Mouse (Mus musculus) ovary, adult 18-20 months (tissue): ENCODE results near the gene Lrrc75b.
"Not testable (repeated sequence)": the region's sequence is repeated elsewhere in the genome, so short reads cannot be mapped to it uniquely, and the experiment has no call there.

ENCODE experiments used
- DNase-seq: peaks from one replicate; pipeline ENCODE4 v3.0.0; 2022; ENCODE audit warnings: low spot score, mixed read lengths

The Lrrc75b gene

DNA sequence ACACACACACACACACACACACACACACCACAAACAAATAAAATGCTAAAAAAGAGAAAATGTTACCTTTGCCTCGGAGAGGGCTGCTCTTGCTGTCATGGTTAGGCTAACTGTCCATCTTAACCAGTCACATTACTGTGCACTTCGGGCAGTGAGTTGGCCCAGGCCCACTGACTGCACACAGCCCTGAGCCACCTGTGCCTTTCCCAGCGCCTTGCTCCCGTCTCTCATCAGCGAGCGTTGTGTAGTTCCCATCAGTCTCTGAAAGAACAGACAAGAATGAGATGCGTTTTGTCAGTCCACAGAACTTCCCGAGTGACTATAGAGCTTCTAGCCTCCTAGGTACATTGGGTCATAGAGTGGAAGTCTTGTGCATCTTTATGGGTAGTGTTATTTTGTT lies 25.9 kb downstream of the Lrrc75b start:
- no peak for DNase-seq

DNA sequence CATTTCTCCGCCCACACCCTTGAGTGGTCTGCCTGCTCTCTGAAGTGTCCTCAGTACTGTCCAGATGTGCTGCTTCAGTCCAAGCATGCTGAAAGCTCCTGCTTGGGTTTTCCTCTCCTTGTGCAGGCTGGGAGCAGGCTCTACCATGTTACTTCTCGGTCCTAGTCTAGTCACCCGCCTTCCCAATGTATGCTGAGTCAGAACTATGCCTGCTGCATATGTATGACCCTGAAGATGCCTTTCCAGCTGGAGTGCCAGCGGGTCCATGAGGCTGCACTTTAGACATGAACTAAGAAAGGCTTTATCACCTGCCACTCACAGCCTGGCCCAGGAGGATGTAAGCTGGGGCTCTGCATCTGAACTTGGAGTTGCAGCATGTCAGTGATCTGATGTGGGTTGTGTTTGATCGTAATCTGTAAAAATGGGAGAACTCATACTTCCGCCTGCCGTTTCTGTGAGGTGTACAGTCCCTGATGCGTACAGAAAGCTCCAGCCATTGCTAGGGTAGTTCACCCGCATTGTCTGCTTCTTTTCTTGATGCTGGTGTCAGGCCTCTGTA lies 28.5 kb downstream of the Lrrc75b start:
- no peak for DNase-seq

DNA sequence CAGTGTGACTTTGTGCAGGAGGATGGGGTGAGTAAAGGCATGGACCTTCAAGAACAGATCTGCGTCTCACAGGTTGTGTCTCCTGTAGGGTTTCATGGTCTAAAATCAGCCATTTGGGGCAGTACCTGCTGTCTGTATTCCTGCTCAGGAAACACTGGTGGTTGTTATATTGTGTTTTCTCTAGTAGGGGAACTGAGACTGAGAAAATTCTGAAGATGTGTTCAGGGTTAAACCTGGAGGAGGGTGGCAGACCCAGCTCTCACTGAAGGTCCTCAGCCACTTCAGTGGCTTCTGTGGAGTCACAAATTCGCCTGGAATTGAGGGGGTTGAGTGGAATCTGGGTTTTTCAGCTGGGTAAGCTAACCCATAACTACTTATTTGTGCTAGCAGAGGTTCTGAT lies 29.8 kb downstream of the Lrrc75b start:
- DNase-seq: no peak

DNA sequence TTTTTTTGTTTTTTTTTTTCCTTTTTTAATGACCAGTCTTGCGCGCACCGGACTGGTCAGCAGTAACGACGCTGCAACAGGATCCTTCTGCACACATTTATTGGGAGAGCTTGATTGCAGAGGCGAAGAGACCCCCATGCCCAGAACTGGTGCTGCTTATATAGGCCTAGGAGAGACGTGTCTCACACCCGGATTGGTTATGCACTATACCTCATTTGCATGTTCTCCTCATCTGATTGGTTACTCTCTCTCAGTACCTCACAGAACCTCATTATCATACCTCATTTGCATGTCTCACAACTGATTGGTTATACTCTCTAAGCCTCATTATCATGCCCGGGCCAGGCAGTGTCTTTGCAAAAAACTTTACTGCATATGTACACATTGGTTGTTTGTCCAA lies 34.7 kb downstream of the Lrrc75b start:
- DNase-seq: not testable (repeated sequence)

DNA sequence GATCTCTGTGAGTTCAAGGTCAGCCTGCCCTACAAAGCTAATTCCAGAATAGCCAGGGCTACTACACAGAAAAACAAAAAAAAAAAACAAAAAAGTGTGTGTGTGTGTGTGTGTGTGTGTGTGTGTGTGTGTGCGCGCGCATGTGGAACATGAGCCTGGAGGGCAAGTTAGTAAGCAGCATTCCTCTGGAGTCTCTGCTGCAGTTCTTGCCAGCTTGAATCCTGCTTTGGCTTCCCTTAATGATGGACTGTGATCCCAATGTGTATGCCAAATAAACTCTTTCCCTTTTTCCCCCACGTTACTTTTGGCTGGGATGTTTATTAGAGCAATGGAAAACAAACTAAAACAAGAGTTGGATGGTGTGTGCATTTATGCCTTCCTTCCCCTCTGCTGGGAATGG lies 38.5 kb downstream of the Lrrc75b start:
- no peak for DNase-seq

DNA sequence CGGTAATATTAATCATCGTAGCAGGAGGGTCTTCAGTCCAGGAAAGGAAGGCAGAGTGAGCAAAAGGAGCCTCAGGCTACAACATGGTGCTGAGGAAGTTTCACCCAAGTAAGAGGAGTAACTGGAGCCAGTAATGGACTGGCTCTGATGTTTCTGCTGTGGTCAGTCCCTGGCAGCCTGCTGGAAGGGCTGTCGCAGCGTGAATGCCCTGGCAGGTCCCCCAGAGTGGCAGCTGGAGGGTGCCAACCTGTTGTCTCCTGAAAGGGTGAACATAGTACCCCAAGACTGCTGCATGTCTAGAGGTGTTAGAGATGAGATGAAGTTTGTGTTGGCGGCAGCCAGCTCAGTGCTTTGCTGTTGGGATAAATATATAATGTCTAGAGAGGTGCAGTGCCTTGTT lies 39.5 kb downstream of the Lrrc75b start:
- DNase-seq: no peak

DNA sequence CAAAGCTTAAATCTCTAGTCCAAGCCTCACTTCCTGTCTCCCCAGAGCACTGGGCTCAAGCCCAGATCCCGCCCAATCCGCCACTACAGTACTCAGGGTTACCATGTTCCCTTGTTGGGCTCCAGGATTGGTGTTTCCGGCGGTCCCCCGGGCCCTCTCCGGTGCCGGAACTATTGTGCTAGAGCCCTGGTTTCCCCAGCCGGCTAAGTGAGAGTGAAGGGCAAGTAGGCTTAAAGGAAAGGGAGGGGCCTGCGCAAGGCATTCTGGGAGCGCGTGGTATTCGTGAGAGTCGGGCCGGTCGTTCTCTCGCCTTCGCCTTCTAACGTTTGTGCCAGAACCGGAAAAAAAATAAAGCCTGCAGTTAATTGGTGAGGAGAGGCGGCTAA lies 42.4 kb downstream of the Lrrc75b start, which contains the start of gene Gucd1:
Gene Gucd1, minus strand, starts transcription at position 215 of the 386 bp plus-strand sequence.
- DNase-seq: peak; percentile 94

DNA sequence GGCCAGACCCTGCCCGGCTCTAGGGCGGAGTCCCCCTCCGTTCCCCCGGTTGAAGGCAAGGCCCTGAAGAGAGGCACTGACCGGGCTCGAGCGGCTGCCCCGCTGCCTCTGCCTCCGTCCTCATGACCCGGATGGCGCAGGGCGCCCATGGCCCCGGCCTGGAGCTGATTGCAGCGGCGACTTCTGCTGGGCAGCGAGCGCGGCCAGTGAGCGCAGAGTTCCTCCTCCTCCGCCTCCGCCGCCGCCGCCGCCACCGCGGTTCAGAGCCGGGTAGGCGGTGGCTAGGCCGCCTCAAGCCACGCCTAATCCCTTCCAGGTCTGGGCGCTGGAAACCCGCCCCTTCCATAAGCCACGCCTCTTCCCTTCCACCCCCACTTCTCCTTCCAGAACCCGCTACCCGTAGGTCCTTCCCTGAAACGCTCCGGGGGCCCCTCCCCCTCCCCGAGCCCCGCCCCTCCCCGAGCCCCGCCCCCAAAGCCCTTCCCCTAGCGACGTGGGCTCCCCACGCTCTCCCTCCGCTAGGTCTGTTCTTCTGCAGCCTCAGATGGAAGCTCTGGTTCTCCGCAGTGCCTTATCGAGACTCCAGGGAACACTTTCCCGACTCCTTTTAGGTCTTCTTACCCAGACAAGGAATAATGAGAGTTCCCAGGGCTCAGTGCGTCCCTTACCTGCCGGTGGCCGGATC lies 42.9 kb downstream of the Lrrc75b start, which contains the start of gene Snrpd3:
Gene Snrpd3, plus strand, starts transcription at position 479 of the 685 bp plus-strand sequence.
- peak; percentile 95 for DNase-seq

DNA sequence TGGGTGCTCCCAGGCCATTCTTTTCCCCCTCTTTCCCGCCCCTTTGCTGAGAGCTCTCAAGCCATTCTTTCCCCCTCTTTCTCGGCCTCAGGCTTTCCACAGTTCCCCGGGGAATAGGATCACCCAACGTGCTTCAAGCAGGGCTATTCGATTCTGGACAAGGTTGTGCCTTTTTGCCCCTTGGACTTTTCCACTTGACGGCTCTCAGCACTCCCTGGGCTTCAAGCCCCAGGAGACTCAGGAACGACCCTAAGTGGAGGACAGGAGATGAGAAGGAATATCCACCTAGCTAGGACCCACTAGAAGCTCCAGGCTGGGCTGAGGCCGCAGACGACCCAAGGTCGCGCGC lies 43.4 kb downstream of the Lrrc75b start:
- DNase-seq: no peak

DNA sequence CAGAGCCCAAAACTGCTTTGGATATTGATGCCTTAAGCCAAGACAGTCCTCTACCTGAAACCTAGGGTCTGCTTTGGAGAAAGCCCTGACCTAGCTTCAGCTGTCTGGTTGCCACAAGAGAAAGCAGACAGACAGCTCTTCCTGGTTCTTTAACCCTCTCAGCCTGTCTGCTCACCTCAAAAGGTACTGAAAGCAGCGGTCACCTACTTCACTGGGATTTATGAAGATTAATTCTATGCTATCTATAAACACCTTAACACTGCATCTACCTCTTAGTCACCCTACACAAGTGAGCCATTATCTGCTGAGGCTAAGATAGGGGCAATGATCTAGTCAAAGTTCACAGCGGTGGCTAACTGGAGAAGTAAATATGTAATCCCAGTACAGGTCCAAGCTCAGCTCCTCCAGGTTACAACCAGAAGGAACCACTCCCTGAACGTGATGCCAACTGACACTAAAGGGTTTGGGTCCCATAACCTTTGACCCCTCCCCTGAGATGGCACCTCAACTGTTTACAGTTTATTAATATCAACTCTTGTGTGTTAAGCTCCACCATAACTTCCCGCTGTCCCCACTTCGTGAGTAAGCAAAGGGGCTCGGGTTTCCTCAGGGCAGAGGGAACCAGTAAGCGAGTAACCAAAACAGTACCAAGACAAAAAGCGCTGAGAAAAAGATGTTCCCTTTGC lies 43.9 kb downstream of the Lrrc75b start:
- no peak for DNase-seq

DNA sequence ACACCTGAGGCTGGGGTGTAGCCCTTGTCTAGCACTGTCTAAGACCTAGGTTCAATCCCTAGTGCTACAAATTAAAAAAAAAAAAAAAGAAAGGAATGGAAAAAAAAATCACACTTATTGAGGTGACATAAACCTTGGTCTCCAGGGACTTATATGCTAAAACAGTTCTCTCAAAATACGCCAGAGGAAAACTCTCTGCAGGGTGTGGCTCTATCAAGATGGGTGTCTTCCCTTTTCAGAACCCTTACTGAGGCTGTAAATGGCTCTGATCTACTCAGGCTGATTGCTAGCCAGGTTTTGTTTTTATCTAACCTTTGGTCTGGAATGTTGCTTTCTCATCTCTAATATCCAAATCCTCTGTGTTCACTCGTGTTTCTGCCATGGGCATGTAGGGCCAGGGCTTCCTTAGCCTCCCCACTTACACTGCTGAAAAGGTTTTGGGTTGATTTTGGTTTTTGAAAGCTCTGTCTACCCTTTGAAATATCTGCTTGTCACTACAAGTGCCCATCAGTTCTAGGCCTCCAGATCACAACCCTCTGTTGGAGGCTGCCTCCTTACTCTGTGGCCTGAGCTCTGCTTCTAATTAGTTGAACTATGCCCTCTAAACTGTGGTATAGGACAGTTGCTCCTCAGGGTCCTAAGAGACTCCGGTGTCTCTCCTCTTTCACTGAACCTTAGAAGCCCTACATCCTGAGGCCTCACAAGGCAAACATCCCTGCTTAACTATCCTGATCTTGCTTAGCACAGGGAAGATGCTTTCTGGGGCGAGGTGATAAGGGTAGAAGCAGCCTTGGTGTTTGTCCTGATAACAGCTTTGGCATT lies 44.7 kb downstream of the Lrrc75b start:
- no peak for DNase-seq

DNA sequence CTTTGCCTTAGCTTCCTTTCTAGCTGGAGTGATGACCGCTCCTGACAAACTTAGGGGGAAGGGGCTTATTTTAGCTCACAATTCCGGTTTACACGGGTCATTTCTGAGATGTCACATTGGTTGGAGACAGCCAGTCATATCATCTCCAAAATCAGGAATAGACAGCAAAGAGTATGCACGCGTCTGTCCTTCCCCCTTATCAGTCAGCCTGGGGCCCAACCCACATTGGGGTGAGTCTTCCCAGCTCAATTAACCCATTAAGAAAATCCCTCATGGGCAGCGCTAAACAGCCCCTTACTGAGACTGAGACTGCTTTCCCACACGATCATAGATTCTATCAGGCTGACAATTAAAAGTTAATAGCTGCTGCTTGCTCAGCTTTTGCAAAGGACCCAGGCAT lies 45.8 kb downstream of the Lrrc75b start:
- DNase-seq: no peak

DNA sequence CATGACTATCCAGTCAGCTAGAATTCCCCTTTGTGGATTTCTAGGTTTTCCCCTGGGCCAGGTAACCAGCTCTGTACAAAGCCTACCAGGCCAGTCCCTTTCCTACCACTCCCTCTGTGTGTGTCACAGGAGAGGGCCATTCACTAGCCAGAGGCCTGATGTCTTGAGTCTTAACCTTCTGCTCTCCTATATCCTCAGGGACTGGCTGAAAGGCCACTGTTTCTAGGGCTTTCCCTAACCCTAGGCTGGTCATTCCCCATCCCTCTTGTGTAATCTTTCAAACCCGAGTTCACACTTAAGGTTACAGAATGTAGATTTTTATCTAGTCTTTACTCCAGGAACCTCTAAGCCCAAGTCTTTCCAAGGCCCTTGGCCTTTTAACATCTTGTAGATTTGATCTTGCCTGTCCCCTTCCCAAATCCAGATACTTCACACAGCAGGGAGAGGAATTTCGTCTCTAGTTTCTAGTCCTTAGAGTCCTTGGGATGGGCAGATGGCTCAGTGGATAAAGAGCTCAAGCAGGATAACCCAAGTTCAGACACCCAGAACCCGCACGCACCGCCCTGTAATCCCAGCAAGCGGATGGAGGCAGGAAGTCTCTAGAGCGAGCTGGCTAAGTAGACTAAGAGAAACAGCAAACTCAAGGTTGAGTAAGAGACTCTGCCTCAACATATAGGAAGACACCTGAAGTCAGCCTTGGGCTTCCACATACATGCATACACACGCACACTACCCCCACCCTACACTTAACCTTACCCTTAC lies 46.6 kb downstream of the Lrrc75b start:
- DNase-seq: no peak

DNA sequence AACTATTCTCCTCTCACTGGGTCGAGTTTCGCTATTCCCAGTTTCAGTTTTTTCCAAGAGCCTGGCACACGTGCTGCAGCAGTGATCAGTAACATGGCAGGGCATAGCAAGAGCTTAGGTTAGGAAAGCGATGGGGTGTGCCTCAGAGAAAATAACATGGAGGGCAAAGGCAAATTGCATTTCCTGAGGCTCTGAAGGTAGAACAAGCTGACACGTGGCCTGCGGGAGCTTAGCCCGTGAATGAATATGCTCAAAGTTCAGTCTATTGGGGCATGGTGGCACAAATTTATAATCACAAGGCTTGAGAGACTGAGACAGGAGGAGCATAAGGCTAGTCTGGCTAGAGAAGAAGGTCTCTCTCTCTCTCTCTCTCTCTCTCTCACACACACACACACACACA lies 47.3 kb downstream of the Lrrc75b start:
- DNase-seq: no peak

DNA sequence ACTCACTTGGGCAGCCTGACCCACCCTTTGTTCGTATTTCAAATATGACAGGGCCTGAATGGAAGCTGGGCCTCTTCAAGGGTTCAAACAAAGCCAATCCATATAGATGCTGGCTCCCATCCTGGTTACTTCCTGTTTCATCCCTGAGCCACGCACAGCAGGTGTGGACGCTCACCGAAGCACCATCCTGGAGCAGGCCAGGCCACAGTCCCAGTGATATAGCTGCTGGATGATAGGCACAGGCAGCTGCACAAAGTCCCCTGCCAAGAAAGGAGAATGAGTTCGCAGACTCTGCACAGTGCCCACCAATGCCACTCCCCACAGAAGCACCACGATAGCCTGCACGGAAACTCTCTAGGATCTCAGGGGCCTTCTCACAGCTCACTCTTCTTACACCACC lies 48.2 kb downstream of the Lrrc75b start:
- DNase-seq: no peak

DNA sequence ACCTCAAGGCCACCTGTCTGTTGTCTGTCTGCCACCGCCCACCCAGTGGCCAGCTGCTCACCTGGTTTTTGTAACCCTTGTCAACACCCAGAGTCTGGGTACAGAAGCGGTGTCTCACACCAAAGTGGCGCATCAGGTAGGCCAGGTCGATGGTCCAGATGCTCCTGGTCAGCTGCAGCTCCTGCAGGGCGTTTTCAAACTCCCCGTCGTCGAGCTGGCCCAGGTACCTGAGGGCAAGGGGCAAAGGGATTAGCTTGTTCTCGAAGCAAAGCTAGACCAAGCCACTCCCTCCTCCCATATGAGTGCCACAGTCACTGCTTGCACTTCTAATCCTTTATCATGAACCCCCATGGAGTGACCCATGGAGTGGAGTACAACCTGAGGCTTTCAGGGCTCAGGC lies 49.1 kb downstream of the Lrrc75b start:
- DNase-seq: no peak

DNA sequence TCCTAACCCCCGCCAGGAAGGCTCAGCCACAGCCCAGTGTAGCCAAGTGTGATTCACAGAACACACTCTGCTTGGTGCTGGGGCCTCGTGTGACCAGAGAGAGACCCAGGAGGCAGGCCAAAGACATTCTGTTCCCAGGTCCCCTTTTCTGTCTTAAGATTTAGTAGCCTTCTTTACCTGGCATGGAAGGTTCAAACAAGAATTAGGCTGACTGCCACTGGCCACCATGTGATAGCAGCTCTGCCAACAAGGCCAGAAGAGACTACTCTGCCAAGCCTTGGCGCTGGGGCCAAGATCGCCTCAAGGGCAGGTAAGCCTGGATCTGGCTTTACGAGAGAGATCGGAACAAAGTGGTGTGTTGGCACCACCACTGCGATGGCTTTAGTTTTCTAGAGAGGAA lies 49.7 kb downstream of the Lrrc75b start:
- peak; percentile 38 for DNase-seq

DNA sequence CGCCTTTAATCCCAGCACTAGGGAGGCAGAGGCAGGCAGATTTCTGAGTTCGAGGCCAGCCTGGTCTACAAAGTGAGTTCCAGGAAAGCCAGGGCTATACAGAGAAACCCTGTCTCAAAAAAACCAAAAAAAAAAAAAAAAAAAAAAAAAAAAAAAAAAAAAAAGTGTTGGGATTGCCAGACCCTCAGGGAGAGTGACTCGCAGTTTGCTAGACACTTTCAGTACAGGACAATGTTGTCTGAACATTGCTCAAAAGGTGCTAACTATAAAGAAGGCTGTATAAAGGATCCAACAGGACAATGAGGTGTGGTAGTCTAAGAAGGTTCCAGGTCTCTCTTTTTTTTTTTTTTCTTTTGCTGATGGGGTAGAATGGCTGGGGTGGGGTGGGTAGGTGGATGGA lies 54.2 kb downstream of the Lrrc75b start:
- not testable (repeated sequence) for DNase-seq

DNA sequence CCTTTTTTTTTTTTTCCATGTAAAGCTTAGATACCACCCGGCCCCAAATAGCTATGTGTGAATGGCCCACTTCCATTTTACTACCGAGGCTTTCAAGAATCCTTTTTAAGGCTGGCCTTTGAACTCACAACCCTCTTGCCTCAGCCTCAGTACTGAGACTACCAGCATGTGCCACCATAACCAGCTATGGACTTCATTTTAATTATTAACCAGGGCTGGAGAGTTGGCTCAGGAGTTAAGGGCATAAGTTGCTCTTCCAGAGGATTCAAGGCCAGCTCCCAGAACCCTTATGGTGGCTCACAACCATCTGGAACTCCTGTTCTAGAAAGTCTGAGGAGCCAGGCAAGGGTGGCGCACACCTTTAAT lies 55.0 kb downstream of the Lrrc75b start:
- DNase-seq: no peak

DNA sequence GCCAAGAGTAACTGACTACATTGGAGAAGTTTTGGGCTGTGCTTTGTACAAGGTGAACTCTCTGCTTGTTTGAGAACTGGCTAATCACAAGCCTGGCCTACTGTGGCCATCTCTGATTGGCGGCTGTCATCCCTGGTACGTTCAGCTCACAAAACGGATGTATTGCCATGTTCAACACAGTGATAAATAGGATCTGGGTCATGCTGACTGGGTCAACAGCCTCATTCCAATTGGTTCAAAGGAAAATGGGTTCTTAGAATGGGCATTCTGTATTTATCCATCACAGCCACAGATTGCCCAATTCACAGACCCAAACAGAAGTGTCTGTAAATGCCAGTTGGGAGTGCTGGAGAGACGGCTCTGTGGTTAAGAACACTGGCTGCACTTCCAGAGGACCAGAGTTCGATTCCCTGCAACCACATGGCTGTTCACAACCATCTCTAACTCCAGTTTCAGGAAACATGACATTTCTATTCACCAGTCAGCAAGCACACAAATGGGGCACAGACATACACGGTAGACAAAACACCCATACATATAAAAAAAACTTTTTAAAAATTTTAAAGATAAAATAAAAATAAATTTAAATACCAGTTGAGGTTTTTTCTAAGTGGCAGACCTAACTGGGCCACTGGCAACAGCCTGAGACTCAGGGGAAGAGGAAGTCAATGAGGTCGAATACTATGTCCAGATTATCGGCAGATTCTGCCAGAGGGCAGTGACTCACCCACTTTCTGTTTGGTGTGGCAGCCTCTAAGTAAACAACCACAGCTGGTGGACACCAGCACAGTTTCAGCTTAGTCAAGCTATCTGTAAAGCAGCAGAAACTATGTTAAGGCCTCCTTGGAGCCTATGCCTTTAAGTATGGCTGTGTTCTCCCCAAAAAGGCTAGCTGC lies 55.6 kb downstream of the Lrrc75b start:
- DNase-seq: no peak

DNA sequence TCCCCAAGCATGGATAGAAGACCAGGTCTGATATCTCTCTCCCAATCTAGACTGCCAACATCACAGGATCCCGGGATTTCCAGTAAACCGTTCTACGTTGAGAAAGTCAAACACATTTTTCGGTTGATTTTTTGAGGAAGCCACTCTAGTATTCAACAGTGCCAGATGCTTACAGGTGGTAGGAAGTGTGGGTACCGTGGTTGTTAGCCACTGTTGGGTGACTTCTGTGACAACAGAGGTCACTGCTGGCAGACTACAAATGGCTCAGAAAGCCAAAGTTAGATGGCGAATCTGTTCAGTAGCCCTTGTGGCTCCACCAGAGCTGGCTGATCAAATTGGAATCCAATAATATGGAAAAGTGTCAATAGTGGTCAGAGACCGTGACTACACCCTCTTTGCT lies 56.4 kb downstream of the Lrrc75b start:
- DNase-seq: no peak
